11 mouse cellular contexts compared by ENCODE assay signal in genomic region chr19:54175766-54176165, GRCm38 (mm10).
DNase-seq lines count a peak whose midpoint lies in the region; ATAC-seq and TF ChIP-seq lines count a peak whose summit lies in the region.
"Had no signal": no experiment of that assay in that cellular context is flagged by ENCODE, and none has a peak within 500 bp of the region (broad histone marks: within the 10 kb centered on the region; RNA-seq: fewer than 3 reads in every experiment).

No protein-coding gene starts in this region.

- TF ChIP-seq POLR2A in brain, embryonic 14.5 days (IDR thresholded peaks at IDR 0.05; ENCODE audit: borderline replicate concordance, extremely low read depth, insufficient read depth, insufficient read length, poor library complexity, severe bottlenecking) = no peak
- TF ChIP-seq POLR2A in myocyte (IDR thresholded peaks at IDR 0.05; ENCODE audit: insufficient read length, low read depth) = no peak

- no peak overlapping the region for H3K4me2 ChIP-seq in heart, embryonic 12.5 days
- no peak overlapping the region for H3K4me2 ChIP-seq in myocyte (ENCODE audit: low read depth)
- no peak overlapping the region for H3K4me2 ChIP-seq in midbrain, embryonic 16.5 days (ENCODE audit: low read length)

- no peaks in the 10 kb centered on the region for H3K36me3 ChIP-seq in heart, embryonic 12.5 days
- H3K36me3 ChIP-seq in myocyte (ENCODE audit: control insufficient read depth, insufficient read depth) = no peaks in the 10 kb centered on the region
- H3K36me3 ChIP-seq in midbrain, embryonic 16.5 days (ENCODE audit: control insufficient read depth, insufficient read depth, low read length) = no peaks in the 10 kb centered on the region

- 37% methylated on average over 7 of the region's 7 CpGs for WGBS in heart, embryonic 12.5 days
- 54% methylated on average over 7 of the region's 7 CpGs for WGBS in midbrain, embryonic 16.5 days

- no peak for ATAC-seq in heart, embryonic 12.5 days (ENCODE audit: insufficient number of reproducible peaks, low FRiP score)
- no peak for ATAC-seq in midbrain, embryonic 16.5 days
- ATAC-seq: forebrain, embryonic 14.5 days had no signal

- no peak overlapping the region for H3ac ChIP-seq in myocyte (ENCODE audit: control insufficient read depth, insufficient read length)

- H3K27me3 ChIP-seq in heart, embryonic 12.5 days (replicated peaks) = 0 out of 2 replicates have a peak, but pooled peaks cover 5% of the 10 kb centered on the region
- H3K27me3 ChIP-seq in myocyte (ENCODE audit: control insufficient read depth, insufficient read depth, insufficient read length) = no peaks in the 10 kb centered on the region
- no peaks in the 10 kb centered on the region for H3K27me3 ChIP-seq in midbrain, embryonic 16.5 days (ENCODE audit: control insufficient read depth, insufficient read depth, low read depth, low read length)

- no peaks in the 10 kb centered on the region for H3K4me1 ChIP-seq in heart, embryonic 12.5 days (replicated peaks)
- peaks cover 4% of the 10 kb centered on the region; the same call in 1 of the 2 replicates for H3K4me1 ChIP-seq in midbrain, embryonic 16.5 days (ENCODE audit: control insufficient read depth, insufficient read depth, low read length)
- H3K4me1 ChIP-seq: megakaryocyte, embryonic 14.5 days had no signal

- peak; percentile 34 for DNase-seq in heart, adult 11 months
- peak; percentile 45 for DNase-seq in ovary, postnatal 14 days (ENCODE audit: low spot score)
- DNase-seq in ovary, adult 18-20 months (ENCODE audit: low spot score) = no peak
- DNase-seq in brain, embryonic 14.5 days (ENCODE audit: low read depth) = peak; percentile 9
- DNase-seq in right cerebral cortex, postnatal 10 days (ENCODE audit: low spot score in 2 of 2) = no peak
- DNase-seq: right cerebral cortex, postnatal 14 days had no signal

- H3K79me2 ChIP-seq in myocyte (ENCODE audit: control insufficient read depth, insufficient read depth) = no peaks in the 10 kb centered on the region

- no peak overlapping the region for H3K9ac ChIP-seq in heart, embryonic 12.5 days
- H3K9ac ChIP-seq in midbrain, embryonic 16.5 days (ENCODE audit: low read depth, low read length) = no peak overlapping the region

- H3K4me3 ChIP-seq in heart, embryonic 12.5 days = no peak overlapping the region
- H3K4me3 ChIP-seq in myocyte = no peak overlapping the region
- H3K4me3 ChIP-seq in midbrain, embryonic 16.5 days (ENCODE audit: low read depth, low read length) = no peak overlapping the region
- H3K4me3 ChIP-seq: megakaryocyte, embryonic 14.5 days had no signal

- no peak overlapping the region for H3K27ac ChIP-seq in heart, embryonic 12.5 days (ENCODE audit: poor library complexity, severe bottlenecking)
- no peak overlapping the region for H3K27ac ChIP-seq in midbrain, embryonic 16.5 days (ENCODE audit: low read length)

- no peak for TF ChIP-seq CTCF in brain, embryonic 14.5 days (IDR thresholded peaks at IDR 0.05; ENCODE audit: borderline replicate concordance, extremely low read depth, insufficient read depth, insufficient read length)

- H3K9me3 ChIP-seq in heart, embryonic 12.5 days (replicated peaks) = no peaks in the 10 kb centered on the region
- no peaks in the 10 kb centered on the region for H3K9me3 ChIP-seq in midbrain, embryonic 16.5 days (replicated peaks; ENCODE audit: control insufficient read depth, low read length, poor library complexity, severe bottlenecking)
- H3K9me3 ChIP-seq: megakaryocyte, embryonic 14.5 days had no signal

TF ChIP-seq in myocyte, 11 proteins besides CTCF, POLR2A, EP300 and RAD21:
- no peak for TF ChIP-seq TCF3 (IDR thresholded peaks at IDR 0.05; ENCODE audit: insufficient read length, low read depth)
- TF ChIP-seq REST (IDR thresholded peaks at IDR 0.05; ENCODE audit: insufficient read depth, insufficient read length) = peak; percentile 84
- no peak for TF ChIP-seq CEBPB (IDR thresholded peaks at IDR 0.05; ENCODE audit: insufficient read depth, poor library complexity, severe bottlenecking)
- TF ChIP-seq POLR2AphosphoS2 (IDR thresholded peaks at IDR 0.05; ENCODE audit: insufficient read length, low read depth) = no peak

Comparison
In these comparisons a context has a peak if more than half of its experiments do, and no peak if none do; other contexts are left out.
1. DNase-seq: peak in heart, adult 11 months (single experiment), ovary, postnatal 14 days (single experiment) and brain, embryonic 14.5 days (single experiment); none in ovary, adult 18-20 months (single experiment) and right cerebral cortex, postnatal 10 days (0 of 2).